Mouse (Mus musculus) forebrain, embryonic 13.5 days (tissue): ENCODE data around the gene Ccl22. TPM values are rescaled to one million over a fixed set of nuclear protein-coding genes. Genes with fewer than 3 reads are reported as not detected.

Experiments used
- ATAC-seq: fragments of 200-750 bp; cut with Nextera tagmentation; 2 replicates; pipeline ENCODE4 v1.8.0; 2017
- H3K27ac ChIP-seq: fragments of 300-500 bp; sonication (generic); 2 replicates; pipeline ENCODE4 v1.5.1; 2015; ENCODE audit warnings: inconsistent platforms, mild to moderate bottlenecking, moderate library complexity
- H3K27me3 ChIP-seq: fragments of 300-500 bp; sonication (generic); 2 replicates; pipeline ENCODE4 v1.6.1; 2015; ENCODE audit warnings: mild to moderate bottlenecking, inconsistent platforms
- H3K36me3 ChIP-seq: fragments of 300-500 bp; sonication (generic); 2 replicates; pipeline ENCODE4 v1.6.1; 2015; ENCODE audit warnings: mild to moderate bottlenecking, inconsistent platforms; ENCODE audit not compliant: poor library complexity, severe bottlenecking
- H3K4me1 ChIP-seq: fragments of 300-500 bp; sonication (generic); 2 replicates; pipeline ENCODE4 v1.6.1; 2015; ENCODE audit warnings: inconsistent platforms
- H3K4me2 ChIP-seq: fragments of 300-500 bp; sonication (generic); 2 replicates; pipeline ENCODE4 v1.6.1; 2015; ENCODE audit warnings: inconsistent platforms, mild to moderate bottlenecking, moderate library complexity
- H3K4me3 ChIP-seq: fragments of 300-500 bp; sonication (generic); 2 replicates; pipeline ENCODE4 v1.5.1; 2015; ENCODE audit warnings: mild to moderate bottlenecking, inconsistent platforms
- H3K9ac ChIP-seq: fragments of 300-500 bp; sonication (generic); 2 replicates; pipeline ENCODE4 v1.6.1; 2015; ENCODE audit warnings: mild to moderate bottlenecking, inconsistent platforms
- H3K9me3 ChIP-seq: fragments of 300-500 bp; sonication (generic); replicated peaks from 2 replicates; pipeline ENCODE4 v1.6.1; 2016; ENCODE audit warnings: inconsistent platforms
- WGBS: fragments of 180-500 bp; shearing (Covaris S2); methylation state at CpG from one replicate; pipeline ENCODE4 v1.1.7; 2015; 5-methylcytosine and 5-hydroxymethylcytosine counted together
- polyA plus RNA-seq: library from polyadenylated mRNA; unstranded; fragments of >200 nt; fragmentation: Nextera tagmentation; extraction: Ambion mirVana; gene quantifications from 2 replicates; pipeline ENCODE4 v1.2.1, GENCODE M21; 2015

Gene Ccl22
- not detected in 2 replicates for polyA plus RNA-seq

- no peaks in the 10 kb centered on the region for H3K36me3 ChIP-seq
- ATAC-seq: no peak
- no peak within 1 kb of the TSS for H3K4me3 ChIP-seq
- H3K9me3 ChIP-seq: no peaks in the 10 kb centered on the region
- no peak within 1 kb of the TSS for H3K27ac ChIP-seq
- 91% methylated on average over 7 of the region's 7 CpGs for WGBS
- H3K4me2 ChIP-seq: no peak within 1 kb of the TSS
- H3K27me3 ChIP-seq: no peaks in the 10 kb centered on the region
- no peaks in the 10 kb centered on the region for H3K4me1 ChIP-seq
- H3K9ac ChIP-seq: no peak within 1 kb of the TSS
Measured at GRCm38 (mm10) chr8:94745476-94746184, at the start of gene Ccl22. Ccl22 (plus strand) TSS chr8:94745590.

GRCm38 (mm10) chr8:94695994-94696384, 49.4 kb upstream of the Ccl22 start, which contains the start of gene Pllp:
Pllp (minus strand) TSS chr8:94696278.
- H3K9ac ChIP-seq: peak within 1 kb of the TSS; percentile 54
- 2% methylated on average over 41 of the region's 41 CpGs for WGBS
- no peaks in the 10 kb centered on the region for H3K9me3 ChIP-seq
- H3K4me2 ChIP-seq: peak within 1 kb of the TSS; percentile 76
- H3K4me3 ChIP-seq: peak within 1 kb of the TSS; percentile 44
- peaks cover 18% of the 10 kb centered on the region for H3K4me1 ChIP-seq
- peak; percentile 46; the same call in 1 of the 2 replicates for ATAC-seq
- no peaks in the 10 kb centered on the region for H3K36me3 ChIP-seq
- no peak within 1 kb of the TSS for H3K27ac ChIP-seq
- H3K27me3 ChIP-seq: peaks cover 56% of the 10 kb centered on the region

GRCm38 (mm10) chr8:94696566-94696965, 48.8 kb upstream of the Ccl22 start:
- 58% methylated on average over 3 of the region's 3 CpGs for WGBS
- peak overlapping the region; percentile 76; the same call in 1 of the 2 replicates for H3K4me2 ChIP-seq
- ATAC-seq: no peak
- H3K4me1 ChIP-seq: peaks cover 18% of the 10 kb centered on the region
- no peak overlapping the region for H3K9ac ChIP-seq
- H3K36me3 ChIP-seq: no peaks in the 10 kb centered on the region
- no peaks in the 10 kb centered on the region for H3K9me3 ChIP-seq
- peaks cover 56% of the 10 kb centered on the region for H3K27me3 ChIP-seq
- peak overlapping the region; percentile 44; the same call in 1 of the 2 replicates for H3K4me3 ChIP-seq
- no peak overlapping the region for H3K27ac ChIP-seq

GRCm38 (mm10) chr8:94697956-94698355, 47.4 kb upstream of the Ccl22 start:
- Histone ChIP-seq H3K4me3 (no peak overlapping the region), H3K9me3 (no peaks in the 10 kb centered on the region), H3K9ac (no peak overlapping the region), H3K36me3 (no peaks in the 10 kb centered on the region), H3K4me1 (peaks cover 18% of the 10 kb centered on the region), H3K27me3 (peaks cover 50% of the 10 kb centered on the region), H3K27ac (no peak overlapping the region), H3K4me2 (no peak overlapping the region)
- ATAC-seq: no peak
- 78% methylated on average over 6 of the region's 6 CpGs for WGBS

GRCm38 (mm10) chr8:94699366-94699765, 46.0 kb upstream of the Ccl22 start:
- H3K36me3 ChIP-seq: no peaks in the 10 kb centered on the region
- 56% methylated on average over 16 of the region's 16 CpGs for WGBS
- H3K27me3 ChIP-seq: peaks cover 36% of the 10 kb centered on the region
- H3K9me3 ChIP-seq: no peaks in the 10 kb centered on the region
- no peak overlapping the region for H3K4me2 ChIP-seq
- H3K4me3 ChIP-seq: no peak overlapping the region
- ATAC-seq: no peak
- H3K27ac ChIP-seq: no peak overlapping the region
- H3K9ac ChIP-seq: no peak overlapping the region
- H3K4me1 ChIP-seq: peaks cover 18% of the 10 kb centered on the region

- H3K9me3 ChIP-seq: no peaks in the 10 kb centered on the region
- no peak overlapping the region for H3K9ac ChIP-seq
- peaks cover 25% of the 10 kb centered on the region for H3K27me3 ChIP-seq
- 91% methylated on average over 4 of the region's 4 CpGs for WGBS
- no peak overlapping the region for H3K4me2 ChIP-seq
- H3K27ac ChIP-seq: no peak overlapping the region
- H3K4me3 ChIP-seq: no peak overlapping the region
- H3K4me1 ChIP-seq: peaks cover 10% of the 10 kb centered on the region
- no peaks in the 10 kb centered on the region for H3K36me3 ChIP-seq
- no peak for ATAC-seq
Measured at GRCm38 (mm10) chr8:94700421-94700935, 44.9 kb upstream of the Ccl22 start.

GRCm38 (mm10) chr8:94702156-94702555, 43.2 kb upstream of the Ccl22 start:
- 71% methylated on average over 3 of the region's 3 CpGs for WGBS
- Histone ChIP-seq H3K4me3 (no peak overlapping the region), H3K9me3 (no peaks in the 10 kb centered on the region), H3K27me3 (peaks cover 8% of the 10 kb centered on the region), H3K4me1 (no peaks in the 10 kb centered on the region), H3K27ac (no peak overlapping the region), H3K36me3 (no peaks in the 10 kb centered on the region), H3K9ac (no peak overlapping the region), H3K4me2 (peak overlapping the region; percentile 59; the same call in 1 of the 2 replicates)
- no peak for ATAC-seq

- WGBS: under 1% methylated on average over 35 of the region's 35 CpGs
- H3K4me1 ChIP-seq: no peaks in the 10 kb centered on the region
- H3K4me2 ChIP-seq: peak overlapping the region; percentile 59
- H3K9ac ChIP-seq: peak overlapping the region; percentile 55
- H3K27ac ChIP-seq: peak overlapping the region; percentile 25; the same call in 1 of the 2 replicates
- peaks cover under 1% of the 10 kb centered on the region for H3K27me3 ChIP-seq
- no peaks in the 10 kb centered on the region for H3K36me3 ChIP-seq
- H3K4me3 ChIP-seq: peak overlapping the region; percentile 48
- peak; percentile 75 for ATAC-seq
- no peaks in the 10 kb centered on the region for H3K9me3 ChIP-seq
Measured at GRCm38 (mm10) chr8:94702844-94703813, 42.3 kb upstream of the Ccl22 start.

- Histone ChIP-seq H3K4me3 (peak overlapping the region; percentile 52), H3K36me3 (no peaks in the 10 kb centered on the region), H3K9ac (peak overlapping the region; percentile 71), H3K27ac (peak overlapping the region; percentile 69), H3K9me3 (no peaks in the 10 kb centered on the region), H3K27me3 (no peaks in the 10 kb centered on the region), H3K4me2 (peak overlapping the region; percentile 70), H3K4me1 (no peaks in the 10 kb centered on the region)
- WGBS: under 1% methylated on average over 35 of the region's 35 CpGs
- peak; percentile 92 for ATAC-seq
Measured at GRCm38 (mm10) chr8:94703972-94704668, 41.3 kb upstream of the Ccl22 start.

- ATAC-seq: no peak
Measured at GRCm38 (mm10) chr8:94704669-94704984, 40.8 kb upstream of the Ccl22 start.

GRCm38 (mm10) chr8:94705581-94706245, 39.7 kb upstream of the Ccl22 start:
- H3K9ac ChIP-seq: no peak overlapping the region
- no peaks in the 10 kb centered on the region for H3K4me1 ChIP-seq
- ATAC-seq: no peak
- no peaks in the 10 kb centered on the region for H3K36me3 ChIP-seq
- 86% methylated on average over 10 of the region's 10 CpGs for WGBS
- H3K9me3 ChIP-seq: no peaks in the 10 kb centered on the region
- H3K27me3 ChIP-seq: no peaks in the 10 kb centered on the region
- H3K27ac ChIP-seq: no peak overlapping the region
- no peak overlapping the region for H3K4me2 ChIP-seq
- H3K4me3 ChIP-seq: no peak overlapping the region

More at GRCm38 (mm10) chr8:94704669-94704984, 40.8 kb upstream of the Ccl22 start:
- Histone ChIP-seq H3K9ac (peak overlapping the region; percentile 71), H3K4me3 (peak overlapping the region; percentile 52), H3K27ac (peak overlapping the region; percentile 69), H3K4me1 (no peaks in the 10 kb centered on the region), H3K27me3 (no peaks in the 10 kb centered on the region), H3K36me3 (no peaks in the 10 kb centered on the region), H3K4me2 (peak overlapping the region; percentile 70), H3K9me3 (no peaks in the 10 kb centered on the region)
- WGBS: 13% methylated on average over 9 of the region's 9 CpGs
